In the genomic region with DNA sequence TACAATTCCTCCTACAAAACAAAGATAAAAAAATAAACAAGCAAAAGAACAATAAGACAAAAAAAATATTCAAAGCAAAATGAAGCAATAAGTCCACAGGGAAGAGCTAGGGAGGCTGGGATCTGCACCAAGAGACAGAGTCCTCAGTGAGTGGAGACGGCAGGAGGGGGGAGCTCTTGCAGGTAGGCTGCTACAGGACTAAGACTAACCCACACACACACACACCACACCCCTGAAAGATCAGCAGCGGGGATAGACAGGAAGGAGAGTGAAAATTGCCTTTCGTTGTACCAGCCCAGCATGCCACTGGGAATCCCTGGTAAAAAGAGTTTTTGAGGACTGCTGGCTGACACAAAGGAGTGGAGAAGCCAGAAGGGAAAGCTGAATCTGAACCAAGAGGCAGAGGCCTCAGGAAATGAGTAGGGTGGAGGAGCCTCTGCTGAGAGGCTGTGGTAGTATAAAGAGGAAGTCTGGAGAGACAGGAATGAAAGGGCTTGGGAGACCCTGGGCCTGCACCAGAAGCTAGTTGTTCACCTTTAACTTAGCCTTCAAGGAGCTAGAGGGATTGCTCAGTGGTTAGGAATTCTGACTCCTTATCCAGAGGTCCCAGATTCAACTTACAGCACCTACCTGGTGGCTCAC, we compare ENCODE assay signal across 14 mouse cellular contexts. TPM values are rescaled to one million over a fixed set of nuclear protein-coding genes. Genes with fewer than 3 reads are reported as not detected.
A peak's percentile ranks its signal among the peaks of the same experiment; 100 is the strongest.
DNase-seq lines count a peak whose midpoint lies in the region; ATAC-seq and TF ChIP-seq lines count a peak whose summit lies in the region.
"Had no signal": no experiment of that assay in that cellular context is flagged by ENCODE, and none has a peak within 500 bp of the region (broad histone marks: within the 10 kb centered on the region; RNA-seq: fewer than 3 reads in every experiment).

No protein-coding gene starts in this region.

- ATAC-seq in hindbrain, embryonic 15.5 days (ENCODE audit: low FRiP score, low read depth), result no peak
- ATAC-seq in hindbrain, embryonic 11.5 days (ENCODE audit: low FRiP score), result no peak
- peak; percentile 73 for ATAC-seq in G1E (ENCODE audit: extremely low read depth, insufficient number of reproducible peaks, low FRiP score, poor library complexity, severe bottlenecking)
- peak; percentile 77 for ATAC-seq in liver, embryonic 12.5 days
- ATAC-seq: intestine, embryonic 16.5 days had no signal

- no peak for TF ChIP-seq CTCF in G1E (IDR thresholded peaks at IDR 0.05; ENCODE audit: low read depth, low read length)

- no peaks in the 10 kb centered on the region for H3K9me3 ChIP-seq in hindbrain, embryonic 15.5 days
- no peaks in the 10 kb centered on the region for H3K9me3 ChIP-seq in hindbrain, embryonic 11.5 days (ENCODE audit: control insufficient read depth, low read length)
- H3K9me3 ChIP-seq in G1E (replicated peaks), result no peaks in the 10 kb centered on the region
- H3K9me3 ChIP-seq in liver, embryonic 12.5 days (replicated peaks), result no peaks in the 10 kb centered on the region
- H3K9me3 ChIP-seq: forebrain, embryonic 12.5 days had no signal

- H3K4me3 ChIP-seq in hindbrain, embryonic 15.5 days, result no peak overlapping the region
- H3K4me3 ChIP-seq in hindbrain, embryonic 11.5 days (ENCODE audit: low read depth, low read length), result no peak overlapping the region
- no peak overlapping the region for H3K4me3 ChIP-seq in G1E (ENCODE audit: low read depth, low read length)
- no peak overlapping the region for H3K4me3 ChIP-seq in liver, embryonic 12.5 days
- H3K4me3 ChIP-seq: forebrain, embryonic 12.5 days had no signal

- no peak overlapping the region for H3K9ac ChIP-seq in hindbrain, embryonic 15.5 days
- H3K9ac ChIP-seq in hindbrain, embryonic 11.5 days (ENCODE audit: low read depth, low read length), result no peak overlapping the region
- no peak overlapping the region for H3K9ac ChIP-seq in liver, embryonic 12.5 days
- H3K9ac ChIP-seq: forebrain, embryonic 12.5 days had no signal

- WGBS in hindbrain, embryonic 15.5 days, result 71% methylated on average over 3 of the region's 3 CpGs
- WGBS in hindbrain, embryonic 11.5 days, result 68% methylated on average over 3 of the region's 3 CpGs
- WGBS in liver, embryonic 12.5 days (ENCODE audit: insufficient replicate concordance), result 21% methylated on average over 3 of the region's 3 CpGs

- H3K4me2 ChIP-seq in hindbrain, embryonic 15.5 days, result no peak overlapping the region
- no peak overlapping the region for H3K4me2 ChIP-seq in hindbrain, embryonic 11.5 days (replicated peaks; ENCODE audit: low read depth, low read length)
- peak overlapping the region; percentile 18; the same call in 1 of the 2 replicates for H3K4me2 ChIP-seq in liver, embryonic 12.5 days
- H3K4me2 ChIP-seq: forebrain, embryonic 12.5 days had no signal

- no peaks in the 10 kb centered on the region for H3K4me1 ChIP-seq in hindbrain, embryonic 15.5 days (replicated peaks)
- no peaks in the 10 kb centered on the region for H3K4me1 ChIP-seq in hindbrain, embryonic 11.5 days (replicated peaks; ENCODE audit: control insufficient read depth, insufficient read depth, low read length)
- H3K4me1 ChIP-seq in G1E (ENCODE audit: insufficient read depth, low read depth, low read length), result peaks cover 12% of the 10 kb centered on the region
- peaks cover 18% of the 10 kb centered on the region for H3K4me1 ChIP-seq in liver, embryonic 12.5 days
- H3K4me1 ChIP-seq: forebrain, embryonic 12.5 days had no signal

- H3K36me3 ChIP-seq in hindbrain, embryonic 15.5 days, result peaks cover 32% of the 10 kb centered on the region
- 0 out of 2 replicates have a peak, but pooled peaks cover 2% of the 10 kb centered on the region for H3K36me3 ChIP-seq in hindbrain, embryonic 11.5 days (ENCODE audit: control insufficient read depth, insufficient read depth, low read length)
- peaks cover 54% of the 10 kb centered on the region for H3K36me3 ChIP-seq in G1E (replicated peaks)
- peaks cover 47% of the 10 kb centered on the region for H3K36me3 ChIP-seq in liver, embryonic 12.5 days

- DNase-seq in hindbrain, embryonic 11.5 days (ENCODE audit: low spot score), result no peak
- peak; percentile 47 for DNase-seq in G1E (ENCODE audit: low spot score)
- peak; percentile 24 for DNase-seq in c-Kit-positive CD71-negative TER-119-negative erythroid progenitor cells, embryonic 14.5 days (ENCODE audit: low read depth)
- no peak for DNase-seq in adrenal gland, adult 18-20 months (ENCODE audit: low spot score in 2 of 2)
- no peak for DNase-seq in testis, postnatal 10 days (ENCODE audit: low spot score)
- DNase-seq in gastrocnemius, adult 8-10 months (ENCODE audit: low spot score in 2 of 2), result no peak
- DNase-seq: cerebellum, postnatal 36 days; gastrocnemius, postnatal 25 days; left cerebral cortex, postnatal 4 days; right cerebral cortex, adult 18-20 months had no signal

- no peaks in the 10 kb centered on the region for H3K27me3 ChIP-seq in hindbrain, embryonic 15.5 days
- H3K27me3 ChIP-seq in hindbrain, embryonic 11.5 days (ENCODE audit: control insufficient read depth, insufficient read depth, low read length), result no peaks in the 10 kb centered on the region
- no peaks in the 10 kb centered on the region for H3K27me3 ChIP-seq in G1E (ENCODE audit: insufficient read depth, low read length)
- H3K27me3 ChIP-seq in liver, embryonic 12.5 days (replicated peaks), result no peaks in the 10 kb centered on the region
- H3K27me3 ChIP-seq: forebrain, embryonic 12.5 days had no signal

- 0 out of 2 replicates have a peak overlapping the region, but pooled peaks have one; percentile 11 for H3K27ac ChIP-seq in hindbrain, embryonic 15.5 days (replicated peaks)
- H3K27ac ChIP-seq in hindbrain, embryonic 11.5 days (ENCODE audit: low read depth, low read length), result no peak overlapping the region
- H3K27ac ChIP-seq in liver, embryonic 12.5 days, result peak overlapping the region; percentile 66; the same call in 1 of the 2 replicates
- H3K27ac ChIP-seq: forebrain, embryonic 12.5 days had no signal

RNA-seq across cellular contexts. Expression of a gene that starts 28.5 kb away (rescaled TPM):
- polyA plus RNA-seq in hindbrain, embryonic 15.5 days (2015; fragmentation: Nextera tagmentation; extraction: Ambion mirVana), result 71.3 and 73.4 TPM in 2 replicates
- 42.1 and 46.0 TPM in 2 replicates for polyA plus RNA-seq in hindbrain, embryonic 11.5 days (2014; fragmentation: Nextera tagmentation; extraction: Ambion mirVana)
- total RNA-seq in G1E (2014; fragmentation: Nextera tagmentation) (47.6 and 65.5 TPM in 2 replicates), G1E (2017) (34.9 and 104 TPM in 2 replicates)
- 105 and 107 TPM in 2 replicates for polyA plus RNA-seq in G1E (2012)
- 21.4 and 23.9 TPM in 2 replicates for polyA plus RNA-seq in liver, embryonic 12.5 days (2016; fragmentation: Nextera tagmentation; extraction: Ambion mirVana)
- 10 to 100 TPM; 46.6 to 48.3 TPM for total RNA-seq in adrenal gland, adult 18-20 months (2021)
- total RNA-seq in gastrocnemius, adult 8-10 months (2022), result 100 to 1,000 TPM in 3 of 4 experiments, 10 to 100 TPM in 1; 97.2 to 102 (median 101) TPM

RNA-seq across cellular contexts. Expression of a gene that starts 43.6 kb away (rescaled TPM):
- polyA plus RNA-seq in hindbrain, embryonic 15.5 days (2015; fragmentation: Nextera tagmentation; extraction: Ambion mirVana), result 80.4 and 93.7 TPM in 2 replicates
- polyA plus RNA-seq in hindbrain, embryonic 11.5 days (2014; fragmentation: Nextera tagmentation; extraction: Ambion mirVana), result 28.3 and 31.2 TPM in 2 replicates
- 3.5 and 4.0 TPM in 2 replicates for total RNA-seq in G1E (2014; fragmentation: Nextera tagmentation)
- 1.8 and 2.3 TPM in 2 replicates for total RNA-seq in G1E (2017)
- 7.3 and 7.6 TPM in 2 replicates for polyA plus RNA-seq in G1E (2012)
- 5.3 and 5.5 TPM in 2 replicates for polyA plus RNA-seq in liver, embryonic 12.5 days (2016; fragmentation: Nextera tagmentation; extraction: Ambion mirVana)
- 1 to 10 TPM; 5.2 to 5.4 TPM for total RNA-seq in adrenal gland, adult 18-20 months (2021)
- 1 to 10 TPM; 8.3 to 9.4 (median 9.2) TPM for total RNA-seq in gastrocnemius, adult 8-10 months (2022)

RNA-seq across cellular contexts. Expression of a gene that starts 59.3 kb away (rescaled TPM):
- polyA plus RNA-seq in hindbrain, embryonic 15.5 days (2015; fragmentation: Nextera tagmentation; extraction: Ambion mirVana), result 90.7 and 105 TPM in 2 replicates
- 97.4 and 104 TPM in 2 replicates for polyA plus RNA-seq in hindbrain, embryonic 11.5 days (2014; fragmentation: Nextera tagmentation; extraction: Ambion mirVana)
- 9.9 and 10.6 TPM in 2 replicates for total RNA-seq in G1E (2014; fragmentation: Nextera tagmentation)
- total RNA-seq in G1E (2017), result 1.8 and 3.1 TPM in 2 replicates
- polyA plus RNA-seq in G1E (2012), result 15.5 and 17.6 TPM in 2 replicates
- 38.5 and 38.8 TPM in 2 replicates for polyA plus RNA-seq in liver, embryonic 12.5 days (2016; fragmentation: Nextera tagmentation; extraction: Ambion mirVana)
- 100 to 1,000 TPM in 1 of 2 experiments, 10 to 100 TPM in 1; 84.0 to 113 TPM for total RNA-seq in adrenal gland, adult 18-20 months (2021)
- 1 to 10 TPM; 4.5 to 6.3 (median 5.3) TPM for total RNA-seq in gastrocnemius, adult 8-10 months (2022)

Comparison
In these comparisons a context has a peak if more than half of its experiments do, and no peak if none do; other contexts are left out.
1. ATAC-seq: peak in G1E (single experiment) and liver, embryonic 12.5 days (single experiment); none in hindbrain, embryonic 15.5 days (single experiment) and hindbrain, embryonic 11.5 days (single experiment).
2. DNase-seq: peak in G1E (single experiment) and c-Kit-positive CD71-negative TER-119-negative erythroid progenitor cells, embryonic 14.5 days (single experiment); none in hindbrain, embryonic 11.5 days (single experiment), adrenal gland, adult 18-20 months (0 of 2), testis, postnatal 10 days (single experiment) and gastrocnemius, adult 8-10 months (0 of 2).